Mouse (Mus musculus): ENCODE measurements around the gene Fsd1. TPM values are rescaled to one million over a fixed set of nuclear protein-coding genes. Genes with fewer than 3 reads are reported as not detected.

Gene Fsd1
- polyA plus RNA-seq, 1 experiment, result 0.36 TPM

- TF ChIP-seq CTCF (conservative IDR thresholded peaks at IDR 0.05; ENCODE audit: insufficient read depth, insufficient read length, low read depth, low read length), result no peak
- no peak for TF ChIP-seq POLR2A (IDR thresholded peaks at IDR 0.05; ENCODE audit: low read depth, low read length)
- Histone ChIP-seq H3K27me3 (replicated peaks; ENCODE audit: control insufficient read depth, insufficient read depth, low read length) (no peaks in the 10 kb centered on the region), H3K27ac (ENCODE audit: insufficient read depth, low read depth, low read length) (0 out of 2 replicates have a peak overlapping the region, but pooled peaks have one; percentile 36), H3K4me1 (ENCODE audit: control insufficient read depth, insufficient read depth, low read length) (peaks cover 10% of the 10 kb centered on the region; the same call in 1 of the 2 replicates), H3K4me3 (ENCODE audit: insufficient read depth, low read depth, low read length) (peak overlapping the region; percentile 33; the same call in 1 of the 2 replicates), H3K36me3 (ENCODE audit: control insufficient read depth, insufficient read depth, low read length) (no peaks in the 10 kb centered on the region)
- no peak for DNase-seq
- 80% methylated on average over 13 of the region's 13 CpGs for WGBS
Measured at GRCm38 (mm10) chr17:55957726-55958583, 28.4 kb upstream of the Fsd1 start.

- Histone ChIP-seq H3K4me3 (ENCODE audit: insufficient read depth, low read depth, low read length) (peak overlapping the region; percentile 33), H3K4me1 (ENCODE audit: control insufficient read depth, insufficient read depth, low read length) (peaks cover 10% of the 10 kb centered on the region; the same call in 1 of the 2 replicates), H3K36me3 (ENCODE audit: control insufficient read depth, insufficient read depth, low read length) (no peaks in the 10 kb centered on the region), H3K27ac (ENCODE audit: insufficient read depth, low read depth, low read length) (peak overlapping the region; percentile 36; the same call in 1 of the 2 replicates), H3K27me3 (replicated peaks; ENCODE audit: control insufficient read depth, insufficient read depth, low read length) (no peaks in the 10 kb centered on the region)
- TF ChIP-seq POLR2A (IDR thresholded peaks at IDR 0.05; ENCODE audit: low read depth, low read length) (no peak), CTCF (conservative IDR thresholded peaks at IDR 0.05; ENCODE audit: insufficient read depth, insufficient read length, low read depth, low read length) (no peak)
- no peak for DNase-seq
- WGBS, result 37% methylated on average over 2 of the region's 2 CpGs
Measured at GRCm38 (mm10) chr17:55958584-55958886, 27.8 kb upstream of the Fsd1 start.

- Histone ChIP-seq H3K4me3 (ENCODE audit: insufficient read depth, low read depth, low read length) (peak within 1 kb of the TSS; percentile 63), H3K4me1 (ENCODE audit: control insufficient read depth, insufficient read depth, low read length) (peaks cover 10% of the 10 kb centered on the region; the same call in 1 of the 2 replicates), H3K27me3 (replicated peaks; ENCODE audit: control insufficient read depth, insufficient read depth, low read length) (no peaks in the 10 kb centered on the region), H3K27ac (ENCODE audit: insufficient read depth, low read depth, low read length) (peak within 1 kb of the TSS; percentile 92), H3K36me3 (ENCODE audit: control insufficient read depth, insufficient read depth, low read length) (no peaks in the 10 kb centered on the region)
- TF ChIP-seq POLR2A (IDR thresholded peaks at IDR 0.05; ENCODE audit: low read depth, low read length), result peak; percentile 47
- no peak for TF ChIP-seq CTCF (conservative IDR thresholded peaks at IDR 0.05; ENCODE audit: insufficient read depth, insufficient read length, low read depth, low read length)
- DNase-seq, result peak; percentile 97
- under 1% methylated on average over 46 of the region's 46 CpGs for whole genome bisulfite sequencing
Measured at GRCm38 (mm10) chr17:55958918-55959728, 27.2 kb upstream of the Fsd1 start, which contains the start of gene Yju2. Yju2 (plus strand) TSS chr17:55959099.

GRCm38 (mm10) chr17:55959946-55960740 is 26.2 kb upstream of the Fsd1 start:
- H3K4me3 ChIP-seq (ENCODE audit: insufficient read depth, low read depth, low read length), result no peak overlapping the region

DNA sequence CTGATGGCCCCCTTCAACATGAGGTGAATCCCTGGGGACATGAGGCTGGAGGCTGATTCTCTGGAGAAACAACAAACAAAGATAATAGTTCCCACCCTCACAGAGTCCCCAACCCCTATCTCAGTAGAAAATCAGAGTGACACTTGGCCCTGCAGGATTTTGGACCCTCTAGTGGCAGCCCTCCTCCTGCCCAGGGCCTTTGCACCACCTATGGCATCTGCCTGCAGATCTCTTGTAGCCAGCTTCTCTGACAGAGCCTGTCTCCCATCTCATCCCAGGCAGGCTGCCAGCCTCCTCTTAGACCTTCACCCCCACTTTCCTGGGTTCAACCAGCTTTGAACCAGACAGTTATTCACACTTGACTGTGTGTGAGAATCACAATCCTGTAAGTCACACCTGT is 25.5 kb upstream of the Fsd1 start:
- no peaks in the 10 kb centered on the region for H3K27me3 ChIP-seq (replicated peaks; ENCODE audit: control insufficient read depth, insufficient read depth, low read length)
- H3K4me3 ChIP-seq (ENCODE audit: insufficient read depth, low read depth, low read length), result no peak overlapping the region
- H3K27ac ChIP-seq (ENCODE audit: insufficient read depth, low read depth, low read length), result no peak overlapping the region
- H3K36me3 ChIP-seq (ENCODE audit: control insufficient read depth, insufficient read depth, low read length), result no peaks in the 10 kb centered on the region
- peaks cover 10% of the 10 kb centered on the region; the same call in 1 of the 2 replicates for H3K4me1 ChIP-seq (ENCODE audit: control insufficient read depth, insufficient read depth, low read length)
- TF ChIP-seq CTCF (conservative IDR thresholded peaks at IDR 0.05; ENCODE audit: insufficient read depth, insufficient read length, low read depth, low read length) (no peak), POLR2A (IDR thresholded peaks at IDR 0.05; ENCODE audit: low read depth, low read length) (no peak)
- DNase-seq, result no peak

More at GRCm38 (mm10) chr17:55959946-55960740, 26.2 kb upstream of the Fsd1 start:
- 65% methylated on average over 10 of the region's 10 CpGs for WGBS
- peaks cover 10% of the 10 kb centered on the region; the same call in 1 of the 2 replicates for H3K4me1 ChIP-seq (ENCODE audit: control insufficient read depth, insufficient read depth, low read length)
- H3K36me3 ChIP-seq (ENCODE audit: control insufficient read depth, insufficient read depth, low read length), result no peaks in the 10 kb centered on the region
- 0 out of 2 replicates have a peak overlapping the region, but pooled peaks have one; percentile 6 for H3K27ac ChIP-seq (ENCODE audit: insufficient read depth, low read depth, low read length)
- no peak for DNase-seq
- no peak for TF ChIP-seq POLR2A (IDR thresholded peaks at IDR 0.05; ENCODE audit: low read depth, low read length)
- no peak for TF ChIP-seq CTCF (conservative IDR thresholded peaks at IDR 0.05; ENCODE audit: insufficient read depth, insufficient read length, low read depth, low read length)
- no peaks in the 10 kb centered on the region for H3K27me3 ChIP-seq (replicated peaks; ENCODE audit: control insufficient read depth, insufficient read depth, low read length)

DNA sequence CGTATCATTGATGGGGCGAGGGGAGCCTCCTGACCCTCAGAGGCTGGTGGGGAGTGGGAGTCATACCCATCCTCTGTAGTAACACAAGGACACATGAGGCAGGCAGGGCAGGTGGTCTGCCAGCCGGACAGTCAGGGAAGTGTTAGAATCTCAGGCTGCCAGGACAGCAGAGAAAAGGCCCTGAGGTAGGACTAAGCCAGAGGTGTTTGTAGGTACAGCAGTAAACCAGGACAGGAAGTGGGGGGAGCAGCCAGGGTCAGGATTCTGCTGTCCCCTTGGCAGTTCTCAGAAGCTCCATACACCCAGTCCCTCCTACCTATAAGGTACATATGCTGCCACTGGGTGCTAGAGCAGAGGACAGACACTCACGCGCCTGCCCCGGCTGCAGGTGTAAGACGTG is 24.7 kb upstream of the Fsd1 start:
- TF ChIP-seq POLR2A (IDR thresholded peaks at IDR 0.05; ENCODE audit: low read depth, low read length) (no peak), CTCF (conservative IDR thresholded peaks at IDR 0.05; ENCODE audit: insufficient read depth, insufficient read length, low read depth, low read length) (no peak)
- WGBS, result 94% methylated on average over 7 of the region's 7 CpGs
- Histone ChIP-seq H3K27ac (ENCODE audit: insufficient read depth, low read depth, low read length) (no peak overlapping the region), H3K27me3 (replicated peaks; ENCODE audit: control insufficient read depth, insufficient read depth, low read length) (no peaks in the 10 kb centered on the region), H3K36me3 (ENCODE audit: control insufficient read depth, insufficient read depth, low read length) (no peaks in the 10 kb centered on the region), H3K4me3 (ENCODE audit: insufficient read depth, low read depth, low read length) (no peak overlapping the region), H3K4me1 (ENCODE audit: control insufficient read depth, insufficient read depth, low read length) (peaks cover 6% of the 10 kb centered on the region; the same call in 1 of the 2 replicates)
- DNase-seq, result no peak
